Mouse (Mus musculus) G1E (cell line): ENCODE measurements around the gene C9orf72.

ENCODE experiments used
- CTCF ChIP-seq: IDR thresholded peaks from 2 replicates; pipeline ENCODE4 v1.5.1; 2012; ENCODE audit warnings: low read depth, low read length, inconsistent platforms, mixed read lengths
- POLR2AphosphoS5 ChIP-seq: IDR thresholded peaks from 2 replicates; pipeline ENCODE4 v1.6.1; 2012; ENCODE audit warnings: low read depth, low read length, inconsistent platforms; ENCODE audit not compliant: insufficient replicate concordance
- TAL1 ChIP-seq: conservative IDR thresholded peaks from 2 replicates; pipeline ENCODE4 v1.6.1; 2012; ENCODE audit warnings: low read depth, low read length, inconsistent platforms, mixed read lengths

- TF ChIP-seq CTCF (no peak), TAL1 (no peak), POLR2AphosphoS5 (no peak)
Measured at GRCm38 (mm10) chr4:35175566-35175965, 50.4 kb downstream of the C9orf72 start.
